Mouse (Mus musculus) MEL (cell line): ENCODE measurements at regions not wholly inside any gene's neighbourhood (a gene's known extent, or its start where the extent isn't known, plus 50 kb on each side); places are given as distances from the start of the nearest gene placed in this dataset.

ENCODE experiments used
- DNase-seq: peaks from one replicate; pipeline ENCODE4 v3.0.0; 2011; ENCODE audit warnings: low read depth, low spot score
- H3K27ac ChIP-seq: 2 replicates; pipeline ENCODE4 v1.5.1; 2012; ENCODE audit warnings: low read depth, mild to moderate bottlenecking, control low read depth, low read length, moderate library complexity; ENCODE audit not compliant: control insufficient read depth
- H3K27me3 ChIP-seq, 2 experiments: fragments of 150-350 bp in 1 of 2; sonication (generic) in 1 of 2; 2 replicates each; pipeline ENCODE4 v1.6.1; 2012; ENCODE audit warnings: low read length in 2 of 2, mild to moderate bottlenecking in 2 of 2, improper control_type of control experiment in 1 of 2, moderate library complexity in 1 of 2; ENCODE audit not compliant: insufficient read depth in 2 of 2, control insufficient read depth in 1 of 2
- H3K36me3 ChIP-seq, 2 experiments: 2 replicates each; pipeline ENCODE4 v1.6.1; 2012 to 2014; ENCODE audit warnings: low read length in 2 of 2, improper control_type of control experiment in 1 of 2, inconsistent platforms in 1 of 2, mild to moderate bottlenecking in 1 of 2; ENCODE audit not compliant: insufficient read depth in 2 of 2, control insufficient read depth in 1 of 2
- H3K4me1 ChIP-seq, 2 experiments: fragments of 150-350 bp in 1 of 2; sonication (generic) in 1 of 2; 2 replicates each; pipeline ENCODE4 v1.6.1; 2012; ENCODE audit warnings: low read length in 2 of 2, improper control_type of control experiment in 1 of 2, mild to moderate bottlenecking in 1 of 2; ENCODE audit not compliant: insufficient read depth in 2 of 2, control insufficient read depth in 1 of 2
- H3K4me3 ChIP-seq, 2 experiments: fragments of 150-350 bp in 1 of 2; sonication (generic) in 1 of 2; 2 replicates each; pipeline ENCODE4 v1.5.1; 2012; ENCODE audit warnings: low read depth in 2 of 2, low read length in 2 of 2, mild to moderate bottlenecking in 2 of 2, moderate library complexity in 2 of 2, control low read depth in 1 of 2, improper control_type of control experiment in 1 of 2; ENCODE audit not compliant: control insufficient read depth in 1 of 2, insufficient read depth in 1 of 2
- H3K79me2 ChIP-seq: 2 replicates; pipeline ENCODE4 v1.6.1; 2012; ENCODE audit warnings: mild to moderate bottlenecking, low read length, moderate library complexity; ENCODE audit not compliant: control insufficient read depth, poor library complexity, insufficient read depth
- H3K9ac ChIP-seq: 2 replicates; pipeline ENCODE4 v1.6.1; 2012; ENCODE audit warnings: low read depth, mild to moderate bottlenecking, control low read depth, low read length, moderate library complexity; ENCODE audit not compliant: control insufficient read depth, poor library complexity, severe bottlenecking
- H3K9me3 ChIP-seq: fragments of 150-350 bp; sonication (generic); replicated peaks from 2 replicates; pipeline ENCODE4 v1.6.1; 2012; ENCODE audit warnings: mild to moderate bottlenecking, low read length, improper control_type of control experiment, moderate library complexity; ENCODE audit not compliant: insufficient read depth
- CHD2 ChIP-seq: IDR thresholded peaks from 2 replicates; pipeline ENCODE4 v1.6.1; 2011; ENCODE audit warnings: low read length, improper control_type of control experiment
- E2F4 ChIP-seq: IDR thresholded peaks from 2 replicates; pipeline ENCODE4 v1.6.1; 2011; ENCODE audit warnings: low read depth, low read length, improper control_type of control experiment, borderline replicate concordance
- EP300 ChIP-seq, 2 experiments: IDR thresholded peaks; 2 replicates each; pipeline ENCODE4 v1.6.1; 2011; ENCODE audit warnings: improper control_type of control experiment in 2 of 2, low read length in 2 of 2, low read depth in 1 of 2, mild to moderate bottlenecking in 1 of 2
- ETS1 ChIP-seq: IDR thresholded peaks from 2 replicates; pipeline ENCODE4 v1.6.1; 2012; ENCODE audit warnings: low read depth, mild to moderate bottlenecking, inconsistent platforms, low read length, improper control_type of control experiment, moderate library complexity
- GABPA ChIP-seq: IDR thresholded peaks from 2 replicates; pipeline ENCODE4 v1.6.1; 2012; ENCODE audit warnings: low read depth, mild to moderate bottlenecking, inconsistent platforms, low read length, improper control_type of control experiment, moderate library complexity
- GATA1 ChIP-seq: IDR thresholded peaks from 2 replicates; pipeline ENCODE4 v1.6.1; 2011; ENCODE audit warnings: low read depth, low read length, improper control_type of control experiment
- MAX ChIP-seq: IDR thresholded peaks from 2 replicates; pipeline ENCODE4 v1.6.1; 2011; ENCODE audit warnings: low read length, improper control_type of control experiment
- MEF2A ChIP-seq: IDR thresholded peaks from 2 replicates; pipeline ENCODE4 v1.6.1; 2014; ENCODE audit warnings: low read depth, mild to moderate bottlenecking, inconsistent platforms, low read length, improper control_type of control experiment; ENCODE audit not compliant: poor library complexity, insufficient replicate concordance, severe bottlenecking; ENCODE audit errors: extremely low read depth
- MXI1 ChIP-seq: IDR thresholded peaks from 2 replicates; pipeline ENCODE4 v1.6.1; 2011; ENCODE audit warnings: mild to moderate bottlenecking, low read depth, low read length, improper control_type of control experiment
- MYC ChIP-seq: IDR thresholded peaks from 2 replicates; pipeline ENCODE4 v1.6.1; 2011; ENCODE audit warnings: low read depth, mild to moderate bottlenecking, low read length, improper control_type of control experiment, moderate library complexity
- POLR2AphosphoS5 ChIP-seq: IDR thresholded peaks from 2 replicates; pipeline ENCODE4 v1.6.1; 2012; ENCODE audit warnings: low read depth, borderline replicate concordance, mild to moderate bottlenecking, inconsistent platforms, low read length, moderate library complexity, mixed read lengths
- TAL1 ChIP-seq: IDR thresholded peaks from 2 replicates; pipeline ENCODE4 v1.6.1; 2012; ENCODE audit warnings: mild to moderate bottlenecking, inconsistent platforms, low read length, moderate library complexity, mixed read lengths
- UBTF ChIP-seq: IDR thresholded peaks from 2 replicates; pipeline ENCODE4 v1.6.1; 2012; ENCODE audit warnings: low read depth, mild to moderate bottlenecking, inconsistent platforms, low read length, improper control_type of control experiment, moderate library complexity, borderline replicate concordance; ENCODE audit not compliant: insufficient read depth
- ZMIZ1 ChIP-seq: IDR thresholded peaks from 2 replicates; pipeline ENCODE4 v1.6.1; 2012; ENCODE audit warnings: low read depth, mild to moderate bottlenecking, inconsistent platforms, low read length, improper control_type of control experiment, moderate library complexity

- Histone ChIP-seq H3K9ac (no peak overlapping the region), H3K9me3 (no peaks in the 10 kb centered on the region), H3K4me3 (no peak overlapping the region), H3K4me1 (no peaks in the 10 kb centered on the region), H3K79me2 (no peaks in the 10 kb centered on the region), H3K27me3 (no peaks in the 10 kb centered on the region), H3K27ac (no peak overlapping the region), H3K36me3 (no peaks in the 10 kb centered on the region)
- no peak for DNase-seq
- TF ChIP-seq MAX (no peak), ZMIZ1 (no peak), MEF2A (no peak), MXI1 (no peak), POLR2AphosphoS5 (no peak), UBTF (no peak), TAL1 (no peak), GABPA (no peak), GATA1 (no peak), EP300 (IDR thresholded peaks at IDR 0.05; ENCODE audit: low read depth in 1 of 2, low read length in 2 of 2) (no peak), MYC (no peak), ETS1 (no peak), E2F4 (no peak), CHD2 (no peak)
These were observed 53.9 kb upstream of the Atxn7l3b start for GRCm38 (mm10) chr10:112982697-112983096.
